In the genomic region with DNA sequence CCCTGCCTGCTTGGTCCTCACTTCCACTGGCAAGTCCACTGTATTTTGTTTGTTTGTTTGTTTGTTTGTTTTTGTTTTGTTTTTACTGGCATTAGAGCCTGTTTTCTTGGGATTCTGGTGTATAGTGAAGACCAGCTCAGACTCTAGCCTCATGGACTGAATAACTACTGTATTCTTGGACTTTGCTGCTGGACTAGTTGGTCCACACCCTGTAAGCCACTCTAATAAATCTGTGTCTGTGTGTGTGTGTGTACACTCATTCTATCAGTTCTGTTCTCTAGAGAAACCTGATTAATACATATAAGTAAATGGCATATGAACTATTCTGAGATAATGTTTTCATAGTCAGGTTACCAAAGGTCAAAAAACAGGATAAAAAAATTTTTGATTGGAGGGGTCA, we compare ENCODE assay signal across 20 mouse cellular contexts.
"Had no signal": no experiment of that assay in that cellular context is flagged by ENCODE, and none has a peak within 500 bp of the region (broad histone marks: within the 10 kb centered on the region; RNA-seq: fewer than 3 reads in every experiment).

No protein-coding gene starts in this region.

- H3K9ac ChIP-seq: liver, embryonic 15.5 days; lung, embryonic 14.5 days; midbrain, embryonic 12.5 days; neural tube, embryonic 13.5 days; neural tube, embryonic 15.5 days; stomach, embryonic 15.5 days had no signal

- H3K4me3 ChIP-seq: liver, embryonic 15.5 days; midbrain, embryonic 10.5 days; midbrain, embryonic 12.5 days; myocyte; neural tube, embryonic 13.5 days; neural tube, embryonic 15.5 days; stomach, embryonic 15.5 days had no signal

- H3K27ac ChIP-seq: liver, embryonic 15.5 days; midbrain, embryonic 10.5 days; midbrain, embryonic 12.5 days; neural tube, embryonic 13.5 days; neural tube, embryonic 15.5 days; stomach, embryonic 15.5 days had no signal

- H3K4me1 ChIP-seq: liver, embryonic 15.5 days; midbrain, embryonic 10.5 days; midbrain, embryonic 12.5 days; neural tube, embryonic 13.5 days; neural tube, embryonic 15.5 days; stomach, embryonic 15.5 days had no signal

- H3K36me3 ChIP-seq: liver, embryonic 15.5 days; midbrain, embryonic 10.5 days; midbrain, embryonic 12.5 days; stomach, embryonic 15.5 days had no signal

- H3K4me2 ChIP-seq: liver, embryonic 15.5 days; lung, embryonic 14.5 days; midbrain, embryonic 12.5 days; neural tube, embryonic 13.5 days; neural tube, embryonic 15.5 days; stomach, embryonic 15.5 days had no signal

- DNase-seq: lung, adult 18-20 months; lung, embryonic 14.5 days; lung, postnatal 10 days; lung, postnatal 4 days; midbrain, embryonic 14.5 days; retina, postnatal 1 day; right cerebral cortex, adult 18-20 months; right cerebral cortex, postnatal 25 days; right cerebral cortex, postnatal 4 days; thymus, adult 18-20 months; thymus, postnatal 14 days; thymus, postnatal 36 days had no signal

- H3K27me3 ChIP-seq: liver, embryonic 15.5 days; midbrain, embryonic 12.5 days; neural tube, embryonic 13.5 days; neural tube, embryonic 15.5 days; stomach, embryonic 15.5 days had no signal

- ATAC-seq: midbrain, embryonic 16.5 days had no signal

- H3K9me3 ChIP-seq: liver, embryonic 15.5 days; midbrain, embryonic 10.5 days; midbrain, embryonic 12.5 days; neural tube, embryonic 13.5 days; neural tube, embryonic 15.5 days; stomach, embryonic 15.5 days had no signal
